Mouse (Mus musculus): Measurements from ENCODE around the gene Tyw1.

The Tyw1 gene

GRCm38 (mm10) chr5:130264433-130265005 is 9.1 kb downstream of the Tyw1 start:
- DNase-seq (ENCODE audit: low read depth, low spot score), result no peak

- DNase-seq (ENCODE audit: low read depth, low spot score), result no peak
Observed at GRCm38 (mm10) chr5:130266651-130267050, 11.2 kb downstream of the Tyw1 start.

- no peak for DNase-seq (ENCODE audit: low read depth, low spot score)
Observed at GRCm38 (mm10) chr5:130267316-130267715, 11.9 kb downstream of the Tyw1 start.

- DNase-seq (ENCODE audit: low read depth, low spot score), result no peak
Observed at GRCm38 (mm10) chr5:130268976-130269375, 13.6 kb downstream of the Tyw1 start.

GRCm38 (mm10) chr5:130272344-130272743 is 16.9 kb downstream of the Tyw1 start:
- no peak for DNase-seq (ENCODE audit: low read depth, low spot score)

GRCm38 (mm10) chr5:130273046-130273445 is 17.6 kb downstream of the Tyw1 start:
- no peak for DNase-seq (ENCODE audit: low read depth, low spot score)

- DNase-seq (ENCODE audit: low read depth, low spot score), result peak; percentile 34
Observed at GRCm38 (mm10) chr5:130275509-130275908, 20.1 kb downstream of the Tyw1 start.

- DNase-seq (ENCODE audit: low read depth, low spot score), result no peak
Observed at GRCm38 (mm10) chr5:130278011-130278472, 22.6 kb downstream of the Tyw1 start.

- no peak for DNase-seq (ENCODE audit: low read depth, low spot score)
Observed at GRCm38 (mm10) chr5:130283079-130283732, 27.8 kb downstream of the Tyw1 start.

GRCm38 (mm10) chr5:130288106-130288505 is 32.7 kb downstream of the Tyw1 start:
- no peak for DNase-seq (ENCODE audit: low read depth, low spot score)

- no peak for DNase-seq (ENCODE audit: low read depth, low spot score)
Observed at GRCm38 (mm10) chr5:130290242-130290641, 34.8 kb downstream of the Tyw1 start.

- no peak for DNase-seq (ENCODE audit: low read depth, low spot score)
Observed at GRCm38 (mm10) chr5:130290775-130291174, 35.4 kb downstream of the Tyw1 start.

GRCm38 (mm10) chr5:130292976-130293375 is 37.6 kb downstream of the Tyw1 start:
- no peak for DNase-seq (ENCODE audit: low read depth, low spot score)

GRCm38 (mm10) chr5:130293941-130294340 is 38.5 kb downstream of the Tyw1 start:
- no peak for DNase-seq (ENCODE audit: low read depth, low spot score)

- no peak for DNase-seq (ENCODE audit: low read depth, low spot score)
Observed at GRCm38 (mm10) chr5:130294598-130294997, 39.2 kb downstream of the Tyw1 start.

GRCm38 (mm10) chr5:130296071-130296470 is 40.7 kb downstream of the Tyw1 start:
- DNase-seq (ENCODE audit: low read depth, low spot score), result no peak

- DNase-seq (ENCODE audit: low read depth, low spot score), result no peak
Observed at GRCm38 (mm10) chr5:130298831-130299460, 43.5 kb downstream of the Tyw1 start.

GRCm38 (mm10) chr5:130299526-130299925 is 44.1 kb downstream of the Tyw1 start:
- DNase-seq (ENCODE audit: low read depth, low spot score), result no peak

- DNase-seq (ENCODE audit: low read depth, low spot score), result peak; percentile 50
Observed at GRCm38 (mm10) chr5:130303611-130304010, 48.2 kb downstream of the Tyw1 start.

GRCm38 (mm10) chr5:130307921-130308320 is 52.5 kb downstream of the Tyw1 start:
- no peak for DNase-seq (ENCODE audit: low read depth, low spot score)

GRCm38 (mm10) chr5:130310077-130310476 is 54.7 kb downstream of the Tyw1 start:
- no peak for DNase-seq (ENCODE audit: low read depth, low spot score)

GRCm38 (mm10) chr5:130310827-130311226 is 55.4 kb downstream of the Tyw1 start:
- DNase-seq (ENCODE audit: low read depth, low spot score), result no peak

GRCm38 (mm10) chr5:130313488-130313887 is 58.1 kb downstream of the Tyw1 start:
- DNase-seq (ENCODE audit: low read depth, low spot score), result no peak
